Mouse (Mus musculus): ENCODE data around the gene Scd2.

DNA sequence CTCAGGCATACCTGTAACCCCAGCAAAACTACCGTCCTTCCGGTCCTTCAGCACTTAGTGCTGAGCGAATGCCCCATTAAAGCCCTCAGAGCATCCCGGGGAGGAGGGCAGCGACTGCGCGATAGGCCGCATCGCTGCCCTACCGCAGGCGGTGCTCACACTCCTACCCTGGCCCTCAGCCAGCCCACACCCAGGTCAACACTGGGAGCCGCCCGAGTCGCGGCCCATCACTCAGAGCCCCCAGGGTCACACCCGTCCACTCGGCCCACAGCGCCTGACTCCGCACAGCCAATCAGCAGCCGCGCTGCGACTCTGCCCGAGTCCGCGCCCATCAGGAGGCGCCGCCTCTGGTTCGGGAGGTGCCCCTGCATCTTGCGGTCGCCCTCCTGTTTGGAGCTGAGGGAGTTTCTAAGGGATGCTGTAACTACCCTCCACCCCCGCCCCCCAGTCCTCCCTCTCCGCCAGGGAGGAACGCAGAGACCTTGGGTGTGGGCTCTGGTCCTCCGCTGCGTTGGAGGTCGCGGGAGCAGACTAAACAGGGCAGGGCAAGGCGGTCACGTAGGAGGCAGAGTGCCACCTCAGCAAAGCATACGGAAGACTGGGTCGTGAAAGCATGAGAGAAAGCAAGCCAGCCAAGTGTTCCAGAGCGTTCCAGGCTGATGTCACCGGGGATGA, 26.5 kb upstream of the Scd2 start:
- TF ChIP-seq CTCF (IDR thresholded peaks at IDR 0.05; ENCODE audit: low read depth, low read length) (no peak), POLR2A (IDR thresholded peaks at IDR 0.05; ENCODE audit: extremely low read depth, insufficient read depth, low read length) (no peak)

All from liver, adult 2 months (tissue).